Mouse (Mus musculus) retina, postnatal 1 day (tissue): ENCODE results near the gene Alg12.

Experiments
- DNase-seq: peaks from one replicate; pipeline ENCODE4 v3.0.0-alpha.2; 2012

Gene Alg12

DNA sequence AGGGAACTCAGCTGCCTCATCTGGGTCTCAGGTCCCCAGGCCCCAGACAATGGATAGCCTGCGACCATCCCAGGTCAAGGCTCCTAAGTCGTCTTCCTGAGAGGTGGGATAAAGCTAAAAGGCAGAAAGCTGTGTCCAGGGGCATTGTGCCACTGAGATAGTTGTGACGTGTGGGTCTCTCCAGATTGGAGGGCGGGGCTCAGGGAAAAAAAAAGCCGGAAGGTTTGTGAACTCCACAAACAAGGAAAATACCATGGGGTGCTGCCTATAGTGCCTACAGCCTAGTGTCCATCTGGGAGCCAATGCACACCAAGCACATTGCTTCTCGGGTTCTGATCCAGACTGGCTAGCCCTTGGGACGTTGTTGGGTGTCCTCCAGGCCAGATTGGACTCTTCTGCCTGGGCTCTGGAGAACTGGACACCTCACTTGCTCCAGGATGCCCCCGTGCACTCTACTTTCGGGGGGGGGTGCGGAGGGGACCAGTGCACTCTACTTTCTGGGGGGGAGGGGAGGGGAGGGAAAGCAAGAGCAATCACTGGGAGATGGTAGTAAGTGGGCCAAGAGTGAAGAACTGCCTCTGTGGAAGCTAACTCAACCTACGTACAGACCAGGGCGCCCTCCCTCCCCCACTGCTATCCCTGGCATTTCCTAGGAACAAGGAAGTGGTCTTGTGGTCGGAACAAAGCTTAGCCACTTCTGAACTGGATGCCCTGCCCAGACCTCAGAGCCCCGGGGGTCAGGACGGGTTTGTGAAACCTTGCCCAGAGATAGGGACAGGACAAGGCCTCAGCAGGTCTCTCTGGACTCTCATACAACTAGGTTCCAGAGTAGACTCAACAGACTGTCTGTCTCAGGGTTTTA is 36.1 kb upstream of the Alg12 start:
- no peak for DNase-seq

DNA sequence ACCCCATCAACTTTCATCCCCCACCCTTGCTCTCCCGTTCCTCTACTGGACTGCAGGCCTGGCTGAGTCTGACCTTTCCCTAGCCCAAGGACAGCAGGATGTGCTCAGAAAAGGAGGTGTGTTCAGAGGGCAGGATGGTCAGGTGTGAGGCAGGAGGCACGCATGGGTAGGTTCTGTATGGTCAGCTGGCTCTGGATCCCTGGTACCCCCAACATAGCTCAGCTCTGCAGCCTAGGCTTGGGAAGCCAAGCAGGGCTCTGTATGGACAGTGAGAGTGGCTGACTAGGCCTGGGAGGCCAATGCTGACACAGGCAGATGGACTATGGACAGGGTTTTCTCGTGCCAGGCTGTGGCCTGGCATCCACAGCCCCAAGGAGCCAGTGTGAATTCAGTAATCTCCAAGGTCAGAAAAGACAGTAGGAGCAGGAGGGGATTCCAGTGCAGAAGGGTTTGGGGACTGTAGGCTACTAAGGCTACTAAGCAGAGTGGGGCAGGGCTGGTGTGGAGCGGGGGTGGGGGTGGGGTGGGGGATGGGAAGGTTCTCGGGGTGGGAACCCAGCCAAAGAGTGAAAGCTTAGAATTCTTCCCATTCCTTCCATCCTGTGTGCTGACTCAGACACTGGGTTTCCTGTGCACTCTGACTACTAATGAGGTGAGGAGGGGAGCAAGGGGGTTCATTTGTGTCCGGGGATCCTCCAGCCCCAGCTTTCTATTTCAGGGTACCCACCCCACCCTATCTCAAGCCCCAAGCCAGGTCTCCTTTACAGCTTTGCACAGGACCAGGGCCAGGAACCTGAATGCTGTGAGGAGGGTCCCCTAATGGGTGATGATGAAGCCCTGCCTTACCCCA is 35.2 kb upstream of the Alg12 start:
- no peak for DNase-seq

GRCm38 (mm10) chr15:88853106-88853505 is 34.0 kb upstream of the Alg12 start:
- no peak for DNase-seq

DNA sequence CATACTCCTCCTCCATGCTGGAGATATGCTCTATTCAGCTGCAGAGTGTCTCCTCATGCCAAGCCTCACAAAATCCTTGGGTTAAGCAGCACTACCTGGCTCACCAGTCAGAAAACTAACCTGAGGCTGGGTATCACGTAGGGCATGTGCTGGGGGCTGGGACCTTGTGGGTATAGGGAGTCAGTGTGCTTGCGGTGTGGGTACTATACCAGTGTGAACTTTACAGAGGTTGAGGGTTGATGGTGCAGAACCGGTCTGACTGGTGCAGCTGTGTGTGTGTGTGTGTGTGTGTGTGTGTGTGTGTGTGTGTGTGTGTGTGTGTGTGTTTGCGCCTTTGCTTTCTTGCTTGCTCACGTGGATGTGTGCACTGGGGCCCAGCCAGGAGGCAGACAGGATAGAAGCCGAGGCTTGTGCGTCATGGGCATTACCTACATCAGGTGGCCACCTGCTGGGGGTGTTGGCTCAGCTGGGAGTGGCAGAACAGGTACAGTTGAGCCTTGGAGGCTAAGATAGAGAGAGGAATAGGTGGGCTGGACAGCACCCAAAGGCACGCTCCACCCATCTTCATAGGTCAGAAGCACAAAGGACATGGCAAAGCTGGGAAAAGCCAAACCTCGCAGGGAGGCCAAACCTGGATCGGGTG is 32.5 kb upstream of the Alg12 start:
- no peak for DNase-seq

DNA sequence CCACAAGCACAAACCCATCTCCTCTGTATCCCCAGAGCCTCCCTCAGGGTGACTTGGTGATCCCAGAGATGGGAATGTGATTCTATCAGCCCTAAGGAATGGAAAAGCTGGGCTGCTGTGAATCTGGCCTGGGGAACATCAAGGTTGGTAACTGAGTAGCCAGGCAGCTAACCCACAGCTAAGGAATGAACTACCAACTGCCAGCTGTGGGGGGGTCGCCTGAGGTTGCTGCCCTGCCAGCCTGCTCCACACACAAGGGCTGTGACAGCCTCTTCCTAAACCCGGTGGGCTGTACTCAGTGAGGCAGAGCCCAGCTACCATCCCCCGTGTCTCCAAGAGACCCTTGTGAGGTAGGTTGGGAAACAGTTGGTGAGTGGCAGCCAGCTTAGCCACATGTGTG is 32.0 kb upstream of the Alg12 start:
- DNase-seq: no peak

- peak; percentile 72 for DNase-seq
Measured at GRCm38 (mm10) chr15:88850146-88850826, 31.2 kb upstream of the Alg12 start.

DNA sequence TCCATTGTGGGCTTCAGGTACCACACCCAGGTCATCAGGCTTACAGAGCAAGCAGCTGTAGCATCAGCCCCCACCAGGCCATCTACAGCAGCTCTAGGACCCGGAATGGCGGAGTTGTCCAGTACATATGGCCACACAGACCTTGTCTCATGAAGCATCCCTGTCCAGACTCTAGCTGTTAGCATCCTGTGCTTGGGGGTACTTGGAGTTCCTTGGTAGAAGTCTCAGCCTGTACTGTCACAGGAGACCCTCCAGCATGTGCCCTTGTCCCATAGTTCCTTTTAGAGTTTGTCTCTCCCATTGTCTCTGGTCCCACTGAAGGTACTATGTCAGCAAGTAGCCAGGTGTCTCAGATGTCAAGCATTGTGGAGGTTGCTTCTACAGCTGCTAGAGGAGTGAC is 30.5 kb upstream of the Alg12 start:
- DNase-seq: no peak

GRCm38 (mm10) chr15:88848661-88849060 is 29.5 kb upstream of the Alg12 start:
- DNase-seq: no peak

GRCm38 (mm10) chr15:88844966-88845365 is 25.8 kb upstream of the Alg12 start:
- DNase-seq: no peak

GRCm38 (mm10) chr15:88843486-88844097 is 24.5 kb upstream of the Alg12 start:
- DNase-seq: peak; percentile 75

DNA sequence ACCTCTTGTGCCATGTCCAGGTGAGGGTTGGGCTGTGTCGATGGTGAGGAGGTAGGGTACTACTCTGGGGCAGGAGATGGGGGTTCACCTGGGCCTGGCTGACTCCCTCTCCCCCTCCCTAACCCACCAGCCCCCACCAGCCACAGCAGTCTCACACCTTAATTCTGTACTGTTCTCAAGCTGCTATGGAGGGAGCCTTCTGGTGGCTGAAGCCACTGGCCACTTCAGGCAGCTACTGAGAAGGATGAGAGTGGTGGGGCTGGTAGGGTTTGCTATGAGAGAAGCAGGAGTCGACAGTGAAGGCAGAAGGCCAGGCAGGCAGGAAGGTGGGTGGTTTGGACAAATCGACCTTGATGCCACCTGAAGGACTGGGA is 23.2 kb upstream of the Alg12 start:
- no peak for DNase-seq

GRCm38 (mm10) chr15:88841580-88842299 is 22.6 kb upstream of the Alg12 start:
- DNase-seq: no peak

- DNase-seq: no peak
Measured at GRCm38 (mm10) chr15:88841160-88841559, 22.0 kb upstream of the Alg12 start.

GRCm38 (mm10) chr15:88840126-88840525 is 21.0 kb upstream of the Alg12 start:
- DNase-seq: peak; percentile 51

GRCm38 (mm10) chr15:88839271-88839670 is 20.2 kb upstream of the Alg12 start:
- DNase-seq: peak; percentile 90

DNA sequence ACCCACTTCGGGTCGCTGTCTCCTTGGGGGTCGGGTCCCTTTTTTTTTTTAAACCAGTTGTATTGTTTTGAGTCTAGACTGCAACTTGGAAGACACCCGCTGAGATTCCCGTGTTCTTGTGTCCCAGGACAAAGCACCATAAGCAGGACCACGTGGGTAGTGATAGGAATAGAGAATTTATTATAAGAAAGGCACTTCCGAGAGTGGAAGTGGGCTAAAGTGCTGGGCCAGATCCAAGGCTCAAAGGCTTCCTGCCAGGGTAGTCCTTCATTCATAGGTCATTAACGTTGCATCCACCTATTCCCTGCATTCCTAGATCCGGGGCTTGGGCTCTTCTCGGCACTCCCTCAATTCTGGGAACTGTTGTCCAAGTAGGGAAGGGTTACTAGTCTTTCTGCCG is 18.9 kb upstream of the Alg12 start:
- DNase-seq: peak; percentile 18

GRCm38 (mm10) chr15:88837199-88837932 is 18.2 kb upstream of the Alg12 start:
- DNase-seq: peak; percentile 64

GRCm38 (mm10) chr15:88836571-88836970 is 17.5 kb upstream of the Alg12 start:
- DNase-seq: no peak

DNA sequence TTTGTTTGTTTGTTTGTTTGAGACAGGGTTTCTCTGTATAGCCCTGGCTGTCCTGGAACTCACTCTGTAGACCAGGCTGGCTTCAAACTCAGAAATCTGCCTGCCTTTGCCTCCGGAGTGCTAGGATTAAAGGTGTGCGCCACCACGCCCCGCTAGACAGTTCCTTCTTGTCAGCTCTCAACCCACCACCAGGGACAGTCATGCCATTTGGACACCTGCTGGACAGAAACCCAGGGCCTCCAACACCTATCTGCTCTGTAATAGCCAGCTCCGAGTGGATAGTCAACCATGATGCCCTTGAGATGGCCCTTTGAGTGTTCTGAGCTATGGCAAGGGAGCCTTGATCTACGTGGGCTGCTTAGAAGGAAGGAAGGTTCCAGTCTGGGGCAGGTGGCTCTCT is 16.9 kb upstream of the Alg12 start:
- peak; percentile 23 for DNase-seq

- no peak for DNase-seq
Measured at GRCm38 (mm10) chr15:88832536-88832935, 13.4 kb upstream of the Alg12 start.

GRCm38 (mm10) chr15:88831482-88831881 is 12.4 kb upstream of the Alg12 start:
- DNase-seq: no peak
